Mouse (Mus musculus) limb, embryonic 14.5 days (tissue): ENCODE measurements around the gene Kat2b. TPM values are rescaled to one million over a fixed set of nuclear protein-coding genes. Genes with fewer than 3 reads are reported as not detected.

Experiments used
- ATAC-seq: fragments of 200-750 bp; cut with Nextera tagmentation; 2 replicates; pipeline ENCODE4 v1.8.0; 2017; ENCODE audit warnings: low read depth, moderate number of reproducible peaks, moderate TSS enrichment; ENCODE audit not compliant: low FRiP score
- DNase-seq: peaks from one replicate; pipeline ENCODE4 v3.0.0-alpha.2; 2015; ENCODE audit warnings: low spot score
- H3K27ac ChIP-seq: fragments of 300-500 bp; sonication (generic); replicated peaks from 2 replicates; pipeline ENCODE4 v1.5.1; 2014; ENCODE audit warnings: low read depth, mild to moderate bottlenecking, low read length, moderate library complexity, mixed read lengths
- H3K27me3 ChIP-seq: fragments of 300-500 bp; sonication (generic); 2 replicates; pipeline ENCODE4 v1.6.1; 2014; ENCODE audit warnings: low read length, mixed read lengths; ENCODE audit not compliant: control insufficient read depth, insufficient read depth
- H3K36me3 ChIP-seq: fragments of 300-500 bp; sonication (generic); 2 replicates; pipeline ENCODE4 v1.6.1; 2014; ENCODE audit warnings: mild to moderate bottlenecking, low read length, moderate library complexity, mixed read lengths; ENCODE audit not compliant: control insufficient read depth, insufficient read depth
- H3K4me1 ChIP-seq: fragments of 300-500 bp; sonication (generic); 2 replicates; pipeline ENCODE4 v1.6.1; 2014; ENCODE audit warnings: antibody characterized with exemption, low read length, mixed read lengths; ENCODE audit not compliant: control insufficient read depth, insufficient read depth
- H3K4me2 ChIP-seq: fragments of 300-500 bp; sonication (generic); replicated peaks from 2 replicates; pipeline ENCODE4 v1.6.1; 2014; ENCODE audit warnings: low read depth, mild to moderate bottlenecking, low read length, moderate library complexity; ENCODE audit not compliant: severe bottlenecking
- H3K4me3 ChIP-seq: fragments of 300-500 bp; sonication (generic); replicated peaks from 2 replicates; pipeline ENCODE4 v1.5.1; 2014; ENCODE audit warnings: low read length
- H3K9ac ChIP-seq: fragments of 300-500 bp; sonication (generic); 2 replicates; pipeline ENCODE4 v1.6.1; 2014; ENCODE audit warnings: mild to moderate bottlenecking, low read depth, low read length, moderate library complexity; ENCODE audit not compliant: severe bottlenecking
- H3K9me3 ChIP-seq: fragments of 300-500 bp; sonication (generic); 2 replicates; pipeline ENCODE4 v1.6.1; 2016; ENCODE audit warnings: low read length; ENCODE audit not compliant: control insufficient read depth
- POLR2A ChIP-seq: fragments of 200-500 bp; IDR thresholded peaks from 2 replicates; pipeline ENCODE4 v1.8.0; 2012; ENCODE audit warnings: inconsistent platforms, mild to moderate bottlenecking, moderate library complexity, borderline replicate concordance; ENCODE audit not compliant: insufficient read depth, insufficient read length; ENCODE audit errors: extremely low read depth
- WGBS: fragments of 180-500 bp; shearing (Covaris S2); extraction: QIAGEN DNeasy Blood & Tissue Kit; methylation state at CpG from one replicate; pipeline ENCODE4 v1.1.7; 2014; 5-methylcytosine and 5-hydroxymethylcytosine counted together
- polyA plus RNA-seq, 2 experiments: library from polyadenylated mRNA; depleted of rRNA in 1 of 2; stranded (reverse) in 1 of 2; unstranded in 1 of 2; fragments of >200 nt; fragmentation: Nextera tagmentation in 1 of 2; extraction: Ambion mirVana in 1 of 2; gene quantifications; 2 replicates each; pipeline versions ENCODE4 v1.2.1 to v1.2.3; 2012 to 2014

Kat2b gene
- polyA plus RNA-seq, 2 experiments, result 7.9 to 10.0 TPM

DNA sequence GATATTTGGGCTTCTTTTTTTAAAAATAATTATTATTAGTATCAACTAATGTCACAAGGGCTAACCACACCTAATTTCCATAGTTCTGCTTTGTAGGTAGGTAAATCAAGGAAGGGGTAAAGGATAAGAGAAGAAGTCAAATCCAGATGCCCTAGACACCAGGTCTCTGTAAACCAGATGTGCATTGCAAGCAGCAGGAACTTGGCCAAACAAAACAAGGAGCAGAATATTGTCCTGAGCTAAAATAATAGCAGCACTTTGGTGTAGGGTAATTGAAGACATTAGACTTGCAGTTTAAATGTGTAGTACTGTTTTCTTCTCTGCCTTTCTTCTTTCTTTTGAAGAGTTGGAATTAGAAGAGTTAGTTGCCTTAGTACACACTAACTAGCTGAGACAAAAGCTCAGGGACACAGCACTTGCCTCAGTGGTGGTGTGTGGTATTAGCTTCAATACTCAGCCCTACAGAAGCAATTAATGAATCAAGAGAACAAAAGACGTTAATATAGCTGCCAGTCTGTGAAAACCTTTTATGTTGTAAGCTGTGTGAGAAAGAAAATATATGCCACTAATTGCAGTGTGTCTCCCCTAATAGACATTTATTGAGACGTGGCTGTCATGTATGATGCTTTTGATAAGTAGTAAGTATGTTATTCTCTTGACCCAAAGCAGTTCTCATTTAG, 98.2 kb downstream of the Kat2b start:
- no peak for TF ChIP-seq POLR2A
- H3K36me3 ChIP-seq, result peaks cover 46% of the 10 kb centered on the region
- no peaks in the 10 kb centered on the region for H3K4me1 ChIP-seq
- no peak overlapping the region for H3K4me3 ChIP-seq
- H3K27me3 ChIP-seq, result no peaks in the 10 kb centered on the region
- H3K4me2 ChIP-seq, result no peak overlapping the region
- H3K9ac ChIP-seq, result no peak overlapping the region
- no peak for ATAC-seq
- WGBS, result 71% methylated on average over 2 of the region's 2 CpGs
- no peaks in the 10 kb centered on the region for H3K9me3 ChIP-seq
- no peak overlapping the region for H3K27ac ChIP-seq
- DNase-seq, result no peak

DNA sequence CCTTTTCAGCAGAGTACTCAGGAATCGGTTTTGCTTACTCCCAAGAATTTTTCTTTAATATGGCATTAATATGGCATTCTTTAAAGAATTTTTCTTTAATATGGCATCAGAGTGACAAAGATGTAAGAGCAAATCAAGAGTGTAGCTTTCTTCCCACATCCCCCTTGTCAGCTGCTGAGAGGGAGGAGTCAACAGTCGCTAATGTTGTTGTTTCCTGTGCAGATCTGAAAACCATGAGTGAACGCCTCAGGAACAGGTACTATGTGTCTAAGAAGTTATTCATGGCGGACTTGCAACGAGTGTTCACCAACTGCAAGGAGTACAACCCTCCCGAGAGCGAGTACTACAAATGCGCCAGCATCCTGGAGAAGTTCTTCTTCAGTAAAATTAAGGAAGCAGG, 103.8 kb downstream of the Kat2b start:
- Histone ChIP-seq H3K9me3 (no peaks in the 10 kb centered on the region), H3K9ac (no peak overlapping the region), H3K4me2 (no peak overlapping the region), H3K36me3 (peaks cover 64% of the 10 kb centered on the region), H3K4me3 (no peak overlapping the region), H3K27me3 (no peaks in the 10 kb centered on the region), H3K4me1 (no peaks in the 10 kb centered on the region), H3K27ac (no peak overlapping the region)
- no peak for TF ChIP-seq POLR2A
- ATAC-seq (no peak), DNase-seq (no peak)
- 95% methylated on average over 8 of the region's 8 CpGs for WGBS

DNA sequence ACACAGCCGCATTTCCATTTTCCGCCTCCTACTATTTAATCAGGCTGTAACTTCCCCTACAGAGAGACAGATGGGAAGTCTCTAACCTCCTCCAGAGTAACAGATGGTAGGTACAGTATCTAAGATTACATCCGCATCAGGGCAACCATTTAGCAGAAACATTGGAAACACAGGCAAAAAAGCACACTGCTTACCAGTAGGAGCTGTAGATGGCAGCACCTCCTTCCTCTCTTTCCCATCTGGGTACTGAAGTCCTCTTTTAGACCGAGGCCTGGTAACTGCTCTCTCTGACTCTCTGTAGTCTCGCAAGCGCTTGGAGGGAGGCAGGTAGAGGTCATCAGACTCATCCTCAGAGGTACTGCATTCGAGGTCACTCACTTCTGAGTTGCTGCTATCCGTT, 112.1 kb downstream of the Kat2b start:
- Histone ChIP-seq H3K4me1 (no peaks in the 10 kb centered on the region), H3K4me3 (no peak overlapping the region), H3K9ac (no peak overlapping the region), H3K36me3 (peaks cover 66% of the 10 kb centered on the region), H3K4me2 (no peak overlapping the region), H3K27me3 (no peaks in the 10 kb centered on the region), H3K27ac (no peak overlapping the region), H3K9me3 (no peaks in the 10 kb centered on the region)
- ATAC-seq, result no peak; the same call in 1 of the 2 replicates
- DNase-seq, result peak; percentile 2
- 83% methylated on average over 8 of the region's 8 CpGs for WGBS
- TF ChIP-seq POLR2A, result no peak

DNA sequence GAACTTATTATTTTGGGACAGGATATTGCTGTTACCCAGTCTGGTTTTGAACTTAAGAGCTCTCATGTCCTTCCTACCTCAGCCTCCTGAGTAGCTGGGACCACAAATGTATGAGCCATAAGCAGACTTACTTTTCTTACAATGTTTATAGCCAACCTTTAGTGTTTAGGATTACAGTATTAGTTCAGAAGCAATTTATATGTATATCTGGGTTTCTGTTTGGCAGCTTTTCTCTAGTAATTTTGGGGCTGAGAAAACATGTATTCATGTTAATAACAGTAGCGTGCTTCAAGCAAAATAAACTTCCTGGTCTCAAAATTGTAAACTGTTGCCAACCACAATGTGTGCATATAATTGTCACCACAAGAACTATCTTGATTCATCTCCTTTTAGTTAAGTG, 121.7 kb downstream of the Kat2b start:
- Histone ChIP-seq H3K4me1 (peaks cover 4% of the 10 kb centered on the region; the same call in 1 of the 2 replicates), H3K27ac (no peak overlapping the region), H3K27me3 (no peaks in the 10 kb centered on the region), H3K36me3 (peaks cover 8% of the 10 kb centered on the region; the same call in 1 of the 2 replicates), H3K9ac (peak overlapping the region; percentile 86), H3K4me3 (peak overlapping the region; percentile 68), H3K9me3 (no peaks in the 10 kb centered on the region), H3K4me2 (peak overlapping the region; percentile 59)
- DNase-seq (no peak), ATAC-seq (no peak)
- WGBS, result 14% methylated on average over 1 of the region's 1 CpGs
- no peak for TF ChIP-seq POLR2A

DNA sequence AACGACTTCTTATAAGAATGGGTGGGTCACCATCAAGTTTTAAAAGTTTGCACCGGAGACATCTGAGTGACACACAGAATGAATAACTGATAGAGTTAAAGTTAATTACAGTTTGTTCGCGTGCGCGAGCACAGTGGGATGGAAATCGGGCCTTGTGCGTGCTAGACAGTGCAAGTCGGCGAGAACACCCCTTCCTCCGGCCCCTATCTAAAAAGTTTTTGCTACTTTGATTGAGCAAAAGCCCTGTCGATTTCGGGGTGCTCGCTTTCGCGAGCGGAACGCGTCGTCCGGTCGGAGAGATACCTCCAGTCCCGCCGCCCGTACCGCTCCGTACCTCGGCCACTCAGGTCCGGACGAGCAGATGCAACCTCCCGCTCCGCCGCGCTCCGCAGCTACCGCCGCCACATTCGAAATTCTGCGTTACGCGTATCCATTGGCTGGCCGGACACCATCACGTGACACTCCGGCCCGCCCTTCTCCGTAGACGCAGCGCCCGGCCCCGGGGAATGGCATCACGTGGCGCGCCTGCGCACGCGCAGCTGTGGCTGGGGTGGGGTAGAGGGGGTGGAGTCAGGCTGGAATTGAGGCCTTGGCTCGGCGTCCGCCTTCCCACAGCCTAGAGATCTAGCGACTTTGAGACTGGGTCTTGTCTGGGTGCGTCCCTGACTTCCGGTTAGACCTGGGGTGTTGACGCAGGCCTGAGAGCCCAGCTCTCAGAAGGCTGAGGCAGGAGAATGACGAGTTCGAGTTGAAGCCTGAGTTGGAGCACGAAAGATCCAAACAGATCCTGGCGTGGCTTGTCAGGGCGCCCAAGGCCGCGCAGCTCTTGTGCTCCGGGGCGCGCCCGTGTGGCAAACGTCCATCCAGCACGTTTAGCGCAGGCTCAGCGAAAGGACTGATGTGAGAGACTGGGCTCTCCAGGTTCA, 122.5 kb downstream of the Kat2b start, which contains the start of gene Sgo1:
Gene Sgo1 (minus strand): TSS at position 457 of the 926 bp plus-strand sequence.
- H3K9me3 ChIP-seq, result no peaks in the 10 kb centered on the region
- WGBS, result under 1% methylated on average over 78 of the region's 78 CpGs
- peak within 1 kb of the TSS; percentile 98 for H3K27ac ChIP-seq
- H3K4me1 ChIP-seq, result peaks cover 4% of the 10 kb centered on the region; the same call in 1 of the 2 replicates
- peak within 1 kb of the TSS; percentile 66 for H3K4me2 ChIP-seq
- TF ChIP-seq POLR2A, result peak; percentile 81; the same call in 1 of the 2 replicates
- peak within 1 kb of the TSS; percentile 68 for H3K4me3 ChIP-seq
- H3K27me3 ChIP-seq, result no peaks in the 10 kb centered on the region
- ATAC-seq, result peak; percentile 99
- H3K36me3 ChIP-seq, result peaks cover 8% of the 10 kb centered on the region; the same call in 1 of the 2 replicates
- H3K9ac ChIP-seq, result peak within 1 kb of the TSS; percentile 86
- peak; percentile 95 for DNase-seq
